Mouse (Mus musculus) kidney, postnatal 0 days (tissue): ENCODE measurements around the gene Trim46. TPM values are rescaled to one million over a fixed set of nuclear protein-coding genes. Genes with fewer than 3 reads are reported as not detected.
A peak's percentile ranks its signal among the peaks of the same experiment; 100 is the strongest.

Source experiments
- ATAC-seq: fragments of 200-750 bp; cut with Nextera tagmentation; replicated peaks from 2 replicates; pipeline ENCODE4 v1.8.0; 2017; ENCODE audit warnings: low read depth, moderate number of reproducible peaks, moderate TSS enrichment, moderate library complexity; ENCODE audit not compliant: low FRiP score
- DNase-seq: peaks from one replicate; pipeline ENCODE4 v3.0.0-alpha.2; 2016; ENCODE audit warnings: low spot score
- H3K27ac ChIP-seq: fragments of 300-500 bp; sonication (generic); 2 replicates; pipeline ENCODE4 v1.5.1; 2014; ENCODE audit warnings: mild to moderate bottlenecking
- H3K27me3 ChIP-seq: fragments of 300-500 bp; sonication (generic); 2 replicates; pipeline ENCODE4 v1.6.1; 2014; ENCODE audit warnings: low read length, mixed read lengths; ENCODE audit not compliant: insufficient read depth
- H3K36me3 ChIP-seq: fragments of 300-500 bp; sonication (generic); 2 replicates; pipeline ENCODE4 v1.6.1; 2014; ENCODE audit warnings: low read length, mixed read lengths; ENCODE audit not compliant: insufficient read depth
- H3K4me1 ChIP-seq: fragments of 300-500 bp; sonication (generic); replicated peaks from 2 replicates; pipeline ENCODE4 v1.6.1; 2014; ENCODE audit warnings: antibody characterized with exemption, low read length, mixed read lengths; ENCODE audit not compliant: insufficient read depth
- H3K4me2 ChIP-seq: fragments of 300-500 bp; sonication (generic); 2 replicates; pipeline ENCODE4 v1.6.1; 2014; ENCODE audit warnings: mild to moderate bottlenecking, low read length, moderate library complexity, mixed read lengths
- H3K4me3 ChIP-seq: fragments of 300-500 bp; sonication (generic); replicated peaks from 2 replicates; pipeline ENCODE4 v1.5.1; 2014; ENCODE audit warnings: low read depth, low read length
- H3K9ac ChIP-seq: fragments of 300-500 bp; sonication (generic); 2 replicates; pipeline ENCODE4 v1.6.1; 2014; ENCODE audit warnings: low read depth, low read length
- H3K9me3 ChIP-seq: fragments of 300-500 bp; sonication (generic); replicated peaks from 2 replicates; pipeline ENCODE4 v1.6.1; 2016; ENCODE audit warnings: low read length, inconsistent platforms, mixed read lengths
- CTCF ChIP-seq: IDR thresholded peaks from 2 replicates; pipeline ENCODE4 v1.5.1; 2016; ENCODE audit warnings: antibody characterized with exemption, low read depth, mild to moderate bottlenecking, moderate library complexity
- WGBS: fragments of 180-500 bp; shearing (Covaris S2); extraction: QIAGEN DNeasy Blood & Tissue Kit; methylation state at CpG from one replicate; pipeline ENCODE4 v1.1.7; 2014; 5-methylcytosine and 5-hydroxymethylcytosine counted together
- polyA plus RNA-seq: library from polyadenylated mRNA; unstranded; fragments of >200 nt; fragmentation: Nextera tagmentation; extraction: Ambion mirVana; gene quantifications from 2 replicates; pipeline ENCODE4 v1.2.1, GENCODE M21; 2015

Trim46 gene
- polyA plus RNA-seq, 1 experiment from 2014 or later: 3.7 TPM

- TF ChIP-seq CTCF: peak; percentile 62; the same call in 1 of the 2 replicates
- ATAC-seq: peak; percentile 96
- 6% methylated on average over 33 of the region's 33 CpGs for WGBS
These were observed 49.9 kb downstream of the Trim46 start for GRCm38 (mm10) chr3:89195979-89196877.

GRCm38 (mm10) chr3:89193853-89194252 lies 52.3 kb downstream of the Trim46 start:
- Histone ChIP-seq H3K9ac (no peak overlapping the region), H3K4me3 (no peak overlapping the region), H3K27ac (no peak overlapping the region), H3K4me1 (peaks cover 8% of the 10 kb centered on the region), H3K27me3 (no peaks in the 10 kb centered on the region), H3K4me2 (no peak overlapping the region), H3K9me3 (no peaks in the 10 kb centered on the region), H3K36me3 (no peaks in the 10 kb centered on the region)
- ATAC-seq (no peak), DNase-seq (peak; percentile 62)
- peak; percentile 64 for TF ChIP-seq CTCF
- 93% methylated on average over 2 of the region's 2 CpGs for WGBS

More at GRCm38 (mm10) chr3:89195979-89196877, 49.9 kb downstream of the Trim46 start:
- Histone ChIP-seq H3K4me2 (peak overlapping the region; percentile 60), H3K9me3 (no peaks in the 10 kb centered on the region), H3K9ac (peak overlapping the region; percentile 57), H3K36me3 (no peaks in the 10 kb centered on the region), H3K4me3 (peak overlapping the region; percentile 35), H3K27me3 (no peaks in the 10 kb centered on the region), H3K27ac (peak overlapping the region; percentile 91), H3K4me1 (peaks cover 8% of the 10 kb centered on the region)
- DNase-seq: peak; percentile 98

GRCm38 (mm10) chr3:89193351-89193750 lies 52.8 kb downstream of the Trim46 start:
- no peaks in the 10 kb centered on the region for H3K27me3 ChIP-seq
- no peak for ATAC-seq
- TF ChIP-seq CTCF: peak; percentile 36; the same call in 1 of the 2 replicates
- H3K4me2 ChIP-seq: no peak overlapping the region
- DNase-seq: no peak
- H3K9me3 ChIP-seq: no peaks in the 10 kb centered on the region
- 75% methylated on average over 1 of the region's 1 CpGs for WGBS
- H3K36me3 ChIP-seq: no peaks in the 10 kb centered on the region
- no peak overlapping the region for H3K27ac ChIP-seq
- H3K9ac ChIP-seq: no peak overlapping the region
- H3K4me3 ChIP-seq: no peak overlapping the region
- peaks cover 8% of the 10 kb centered on the region for H3K4me1 ChIP-seq

GRCm38 (mm10) chr3:89190436-89190835 lies 55.7 kb downstream of the Trim46 start:
- no peak overlapping the region for H3K27ac ChIP-seq
- H3K9ac ChIP-seq: no peak overlapping the region
- H3K36me3 ChIP-seq: no peaks in the 10 kb centered on the region
- 82% methylated on average over 8 of the region's 8 CpGs for WGBS
- no peaks in the 10 kb centered on the region for H3K27me3 ChIP-seq
- H3K4me3 ChIP-seq: no peak overlapping the region
- ATAC-seq: no peak
- H3K4me2 ChIP-seq: no peak overlapping the region
- no peak for DNase-seq
- no peaks in the 10 kb centered on the region for H3K9me3 ChIP-seq
- peaks cover 11% of the 10 kb centered on the region for H3K4me1 ChIP-seq
- no peak for TF ChIP-seq CTCF

- H3K4me3 ChIP-seq: no peak overlapping the region
- no peak for ATAC-seq
- H3K27ac ChIP-seq: no peak overlapping the region
- H3K4me1 ChIP-seq: peaks cover 18% of the 10 kb centered on the region; the same call in 1 of the 2 replicates
- H3K36me3 ChIP-seq: no peaks in the 10 kb centered on the region
- H3K27me3 ChIP-seq: no peaks in the 10 kb centered on the region
- no peak for DNase-seq
- TF ChIP-seq CTCF: no peak
- no peak overlapping the region for H3K9ac ChIP-seq
- WGBS: 61% methylated on average over 12 of the region's 12 CpGs
- no peaks in the 10 kb centered on the region for H3K9me3 ChIP-seq
- no peak overlapping the region for H3K4me2 ChIP-seq
These were observed 57.6 kb downstream of the Trim46 start for GRCm38 (mm10) chr3:89188478-89188875.

- DNase-seq (no peak), ATAC-seq (no peak)
- Histone ChIP-seq H3K9me3 (no peaks in the 10 kb centered on the region), H3K4me1 (peaks cover 20% of the 10 kb centered on the region; the same call in 1 of the 2 replicates), H3K4me2 (0 out of 2 replicates have a peak overlapping the region, but pooled peaks have one; percentile 28), H3K27me3 (no peaks in the 10 kb centered on the region), H3K27ac (no peak overlapping the region), H3K4me3 (no peak overlapping the region), H3K9ac (no peak overlapping the region), H3K36me3 (no peaks in the 10 kb centered on the region)
- no peak for TF ChIP-seq CTCF
- 61% methylated on average over 18 of the region's 18 CpGs for WGBS
These were observed 58.2 kb downstream of the Trim46 start for GRCm38 (mm10) chr3:89187690-89188477.
